Mouse (Mus musculus): ENCODE results near the gene Best3.
A peak's percentile ranks its signal among the peaks of the same experiment; 100 is the strongest.

The Best3 gene

GRCm38 (mm10) chr10:116986264-116987082 is at the start of gene Best3:
TSS of gene Best3 (plus strand) at chr10:116986314.
- DNase-seq (ENCODE audit: low read depth, low spot score) = peak; percentile 21

- DNase-seq (ENCODE audit: low read depth, low spot score) = no peak
Observed at GRCm38 (mm10) chr10:116943025-116943424, 43.1 kb upstream of the Best3 start.

GRCm38 (mm10) chr10:116944144-116944543 is 42.0 kb upstream of the Best3 start:
- no peak for DNase-seq (ENCODE audit: low read depth, low spot score)

GRCm38 (mm10) chr10:116944940-116945339 is 41.2 kb upstream of the Best3 start:
- DNase-seq (ENCODE audit: low read depth, low spot score) = no peak

- DNase-seq (ENCODE audit: low read depth, low spot score) = no peak
Observed at GRCm38 (mm10) chr10:116948414-116948813, 37.7 kb upstream of the Best3 start.

GRCm38 (mm10) chr10:116949111-116950008 is 36.8 kb upstream of the Best3 start:
- no peak for DNase-seq (ENCODE audit: low read depth, low spot score)

GRCm38 (mm10) chr10:116950009-116950769 is 35.9 kb upstream of the Best3 start, which contains the start of gene Rab3ip:
TSS of gene Rab3ip (minus strand) at chr10:116950769.
- peak; percentile 83 for DNase-seq (ENCODE audit: low read depth, low spot score)

GRCm38 (mm10) chr10:116950886-116951285 is 35.2 kb upstream of the Best3 start:
- DNase-seq (ENCODE audit: low read depth, low spot score) = no peak

GRCm38 (mm10) chr10:116955191-116955590 is 30.9 kb upstream of the Best3 start:
- no peak for DNase-seq (ENCODE audit: low read depth, low spot score)

DNA sequence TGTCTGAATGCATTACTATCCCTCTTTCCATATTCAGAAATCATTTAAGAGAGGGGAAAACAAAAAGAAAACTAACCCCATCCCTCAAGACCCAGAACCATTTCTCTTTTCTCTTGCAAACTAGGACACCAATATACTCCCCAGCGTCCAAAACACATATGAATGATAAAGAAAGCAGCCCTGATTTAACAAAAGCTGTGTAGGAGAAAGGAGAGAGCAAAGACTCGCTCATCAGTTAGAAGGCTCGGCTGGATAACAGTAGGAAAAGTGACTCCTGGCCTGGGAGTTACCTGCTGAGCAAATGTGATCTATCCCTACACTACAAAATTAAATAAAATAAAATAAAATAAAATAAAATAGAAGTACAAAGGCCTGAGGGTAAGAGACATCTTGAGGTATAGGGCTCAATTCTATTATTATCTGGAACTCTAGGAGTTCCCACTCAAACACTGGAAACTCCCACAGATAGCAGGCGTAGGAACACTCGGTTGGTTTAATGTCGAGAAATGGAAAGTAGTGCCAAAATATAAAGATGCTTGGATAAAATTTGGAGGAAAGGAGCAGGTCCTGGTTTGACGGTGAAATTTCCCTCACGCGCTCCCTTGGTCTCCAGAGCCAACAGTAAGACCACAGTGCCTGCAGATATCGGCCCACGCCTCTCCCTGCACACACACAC is 29.5 kb upstream of the Best3 start:
- DNase-seq (ENCODE audit: low read depth, low spot score) = no peak

- no peak for DNase-seq (ENCODE audit: low read depth, low spot score)
Observed at GRCm38 (mm10) chr10:116957867-116958551, 28.1 kb upstream of the Best3 start.

GRCm38 (mm10) chr10:116962152-116962551 is 24.0 kb upstream of the Best3 start:
- no peak for DNase-seq (ENCODE audit: low read depth, low spot score)

GRCm38 (mm10) chr10:116962803-116963202 is 23.3 kb upstream of the Best3 start:
- no peak for DNase-seq (ENCODE audit: low read depth, low spot score)

DNA sequence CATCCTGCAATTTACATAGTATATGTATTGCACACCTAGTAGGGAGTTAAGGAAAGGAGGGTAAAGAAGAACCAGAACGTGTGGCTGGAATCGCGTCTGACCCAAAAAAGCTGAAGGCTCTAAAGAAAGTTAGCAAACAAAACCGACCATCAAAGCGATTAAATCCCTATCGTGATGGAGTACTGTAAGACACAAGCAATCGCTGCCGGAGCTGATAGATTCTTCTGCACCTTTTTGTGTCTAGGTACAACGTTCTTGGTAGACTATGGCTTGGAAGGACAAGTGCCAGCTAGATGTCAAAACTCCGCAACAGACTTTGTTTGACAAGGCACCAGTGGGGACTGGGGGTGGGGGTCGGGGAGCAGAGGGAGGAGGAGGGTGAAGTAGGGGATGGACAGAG is 22.0 kb upstream of the Best3 start:
- DNase-seq (ENCODE audit: low read depth, low spot score) = no peak

DNA sequence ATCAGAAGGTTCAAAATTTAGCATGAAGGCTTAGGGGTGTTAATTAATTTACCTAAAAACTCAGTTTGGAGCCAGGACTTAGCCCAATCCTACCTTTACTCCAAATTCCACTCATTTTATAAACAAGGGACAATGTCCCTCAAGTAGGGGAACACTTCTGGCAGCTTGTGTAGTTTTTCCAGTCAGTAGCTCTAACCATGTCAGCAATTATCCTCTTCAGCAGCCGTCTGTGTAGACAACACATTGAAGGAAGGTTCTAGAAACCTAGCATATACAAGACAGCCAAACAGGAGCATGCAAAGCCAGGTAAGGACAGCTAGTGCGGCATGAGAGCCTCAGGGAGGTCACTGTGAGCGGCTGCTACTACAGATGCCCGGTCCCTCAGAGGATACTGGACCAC is 21.5 kb upstream of the Best3 start:
- DNase-seq (ENCODE audit: low read depth, low spot score) = no peak

DNA sequence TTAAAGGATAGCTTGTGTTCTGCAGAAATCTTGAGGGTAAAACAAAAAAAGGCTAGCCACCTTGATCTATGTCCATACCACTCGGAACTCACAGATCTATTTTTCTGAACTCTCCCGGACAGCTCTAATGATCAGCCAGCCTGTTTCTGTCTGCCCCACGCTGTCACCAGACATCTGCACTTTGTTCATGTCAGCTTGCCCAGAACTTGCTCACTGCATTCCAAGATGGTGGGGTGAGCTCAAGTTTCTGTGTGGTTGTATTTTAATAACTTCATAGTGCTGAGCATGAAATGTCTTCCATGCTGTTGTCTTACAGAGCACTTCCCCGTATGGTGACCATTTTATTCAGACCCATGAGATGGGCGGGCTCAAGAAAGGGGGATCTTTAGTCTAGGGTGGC is 20.8 kb upstream of the Best3 start:
- no peak for DNase-seq (ENCODE audit: low read depth, low spot score)

GRCm38 (mm10) chr10:116966065-116966464 is 20.0 kb upstream of the Best3 start:
- no peak for DNase-seq (ENCODE audit: low read depth, low spot score)

GRCm38 (mm10) chr10:116968741-116969140 is 17.4 kb upstream of the Best3 start:
- no peak for DNase-seq (ENCODE audit: low read depth, low spot score)

DNA sequence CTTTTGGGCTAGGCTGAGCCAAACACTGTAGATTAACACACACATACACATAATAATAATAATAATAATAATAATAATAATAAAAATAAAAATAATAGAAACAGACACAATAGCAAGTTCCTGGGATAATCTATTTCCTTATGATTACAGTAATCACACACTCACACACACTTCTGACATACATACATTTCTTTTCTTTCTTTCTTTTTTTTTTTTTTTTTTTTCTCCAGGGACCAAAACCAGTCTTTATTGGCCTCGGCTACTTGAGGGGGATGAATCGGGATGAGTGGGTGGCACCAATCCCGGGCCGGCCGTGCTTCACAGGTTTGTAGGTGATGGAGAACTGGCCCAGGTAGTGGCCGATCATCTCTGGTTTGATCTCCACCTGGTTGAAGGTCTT is 13.6 kb upstream of the Best3 start, which contains the start of gene Gm10271:
Gene Gm10271 (minus strand): TSS at position 101 of the 400 bp plus-strand sequence.
- DNase-seq (ENCODE audit: low read depth, low spot score) = no peak

DNA sequence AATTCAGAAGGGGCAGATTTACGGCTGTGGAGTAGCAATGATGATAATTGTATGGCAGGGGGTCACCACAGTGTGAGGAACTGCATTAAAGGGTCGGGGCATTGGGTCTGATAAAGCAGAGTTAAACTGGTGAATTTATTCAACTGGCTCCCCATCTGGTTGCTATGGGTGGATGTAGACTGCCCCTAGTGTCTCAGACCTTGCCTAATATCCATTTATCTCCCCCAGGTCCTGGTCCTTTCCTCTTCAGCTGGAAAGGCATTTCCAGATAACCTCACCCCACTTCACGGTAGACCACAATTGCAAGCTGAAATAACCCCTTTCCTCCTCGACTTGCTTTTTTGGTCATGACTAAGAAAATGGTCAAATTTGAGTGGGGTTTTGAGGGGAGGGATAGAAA is 8.7 kb upstream of the Best3 start:
- no peak for DNase-seq (ENCODE audit: low read depth, low spot score)

Measured in skeletal muscle tissue, adult 2 months (tissue).